Mouse (Mus musculus): ENCODE results near the gene Kcnj5. TPM values are rescaled to one million over a fixed set of nuclear protein-coding genes. Genes with fewer than 3 reads are reported as not detected.
A peak's percentile ranks its signal among the peaks of the same experiment; 100 is the strongest.

The Kcnj5 gene
- polyA plus RNA-seq (2012; rRNA removed), result 0.45 and 1.4 TPM in 2 replicates

DNA sequence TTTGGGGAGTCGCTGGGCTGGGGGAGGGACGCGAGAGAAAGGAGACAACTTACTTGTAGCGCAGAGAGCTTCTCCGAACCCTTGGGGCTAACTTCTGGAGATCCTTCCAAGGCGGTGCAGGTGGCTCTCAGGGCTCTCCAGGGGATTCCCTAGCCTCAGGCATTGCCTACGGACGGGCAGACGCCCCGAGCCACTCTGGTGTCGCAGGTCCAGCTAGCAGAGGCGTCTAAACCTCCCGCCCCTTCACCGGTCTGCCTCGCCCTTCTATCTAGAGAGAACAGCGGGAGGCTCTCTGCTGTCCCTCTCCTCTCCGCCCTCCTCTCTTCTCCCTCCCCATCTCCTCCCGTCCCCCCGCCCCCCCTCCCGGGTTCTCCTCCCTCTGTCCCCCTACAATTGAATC lies at the start of gene Kcnj5:
TSS of gene Kcnj5 (minus strand) at position 300 of the 400 bp plus-strand sequence.
- Histone ChIP-seq H3K27ac (ENCODE audit: control insufficient read depth, insufficient read depth, low read length) (no peak within 1 kb of the TSS), H3K27me3 (ENCODE audit: control insufficient read depth, insufficient read depth, low read length) (peaks cover 11% of the 10 kb centered on the region; the same call in 1 of the 2 replicates), H3K36me3 (ENCODE audit: control insufficient read depth, insufficient read depth, low read length) (no peaks in the 10 kb centered on the region), H3K4me3 (ENCODE audit: control insufficient read depth, insufficient read depth, low read length) (no peak within 1 kb of the TSS), H3K4me1 (replicated peaks; ENCODE audit: control insufficient read depth, insufficient read depth, low read length) (no peaks in the 10 kb centered on the region)
- WGBS, result 12% methylated on average over 19 of the region's 20 CpGs
- DNase-seq, result no peak
- TF ChIP-seq POLR2A (IDR thresholded peaks at IDR 0.05; ENCODE audit: control insufficient read depth, extremely low read depth, insufficient read depth, low read length, poor library complexity) (no peak), CTCF (IDR thresholded peaks at IDR 0.05; ENCODE audit: borderline replicate concordance, control insufficient read depth, extremely low read depth, insufficient read depth, low read length, poor library complexity) (no peak)

GRCm38 (mm10) chr9:32392716-32393115 lies 48.6 kb upstream of the Kcnj5 start:
- no peak for DNase-seq
- Histone ChIP-seq H3K27ac (ENCODE audit: control insufficient read depth, insufficient read depth, low read length) (no peak overlapping the region), H3K36me3 (ENCODE audit: control insufficient read depth, insufficient read depth, low read length) (no peaks in the 10 kb centered on the region), H3K4me1 (replicated peaks; ENCODE audit: control insufficient read depth, insufficient read depth, low read length) (no peaks in the 10 kb centered on the region), H3K4me3 (ENCODE audit: control insufficient read depth, insufficient read depth, low read length) (no peak overlapping the region), H3K27me3 (ENCODE audit: control insufficient read depth, insufficient read depth, low read length) (no peaks in the 10 kb centered on the region)
- WGBS, result 64% methylated on average over 6 of the region's 6 CpGs
- TF ChIP-seq CTCF (IDR thresholded peaks at IDR 0.05; ENCODE audit: borderline replicate concordance, control insufficient read depth, extremely low read depth, insufficient read depth, low read length, poor library complexity), result no peak
- no peak for TF ChIP-seq POLR2A (IDR thresholded peaks at IDR 0.05; ENCODE audit: control insufficient read depth, extremely low read depth, insufficient read depth, low read length, poor library complexity)

- Histone ChIP-seq H3K4me3 (ENCODE audit: control insufficient read depth, insufficient read depth, low read length) (no peak overlapping the region), H3K36me3 (ENCODE audit: control insufficient read depth, insufficient read depth, low read length) (no peaks in the 10 kb centered on the region), H3K27ac (ENCODE audit: control insufficient read depth, insufficient read depth, low read length) (no peak overlapping the region), H3K4me1 (replicated peaks; ENCODE audit: control insufficient read depth, insufficient read depth, low read length) (no peaks in the 10 kb centered on the region), H3K27me3 (ENCODE audit: control insufficient read depth, insufficient read depth, low read length) (no peaks in the 10 kb centered on the region)
- 70% methylated on average over 9 of the region's 9 CpGs for WGBS
- TF ChIP-seq CTCF (IDR thresholded peaks at IDR 0.05; ENCODE audit: borderline replicate concordance, control insufficient read depth, extremely low read depth, insufficient read depth, low read length, poor library complexity) (no peak), POLR2A (IDR thresholded peaks at IDR 0.05; ENCODE audit: control insufficient read depth, extremely low read depth, insufficient read depth, low read length, poor library complexity) (no peak)
- DNase-seq, result no peak
Measured at GRCm38 (mm10) chr9:32391701-32392100, 47.6 kb upstream of the Kcnj5 start.

DNA sequence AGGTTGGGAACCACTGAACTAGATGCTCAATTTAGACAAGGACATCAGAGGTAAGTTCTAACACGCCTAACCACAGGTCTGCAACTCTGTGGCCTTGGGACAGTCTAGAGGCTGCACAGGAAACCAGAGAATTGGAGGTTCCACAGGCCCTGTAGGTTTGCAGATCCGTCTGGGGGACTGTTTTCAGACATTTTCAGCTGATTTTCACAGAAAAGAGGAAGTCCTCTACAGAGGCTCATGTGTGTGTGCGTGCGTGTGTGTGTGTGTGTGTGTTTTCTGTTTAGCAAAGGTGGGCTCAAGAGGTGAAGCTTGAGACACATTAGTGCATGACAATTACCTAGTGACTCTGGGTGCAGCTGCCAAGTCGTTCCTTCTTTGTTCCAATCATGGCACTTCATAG lies 46.9 kb upstream of the Kcnj5 start:
- Histone ChIP-seq H3K4me1 (replicated peaks; ENCODE audit: control insufficient read depth, insufficient read depth, low read length) (no peaks in the 10 kb centered on the region), H3K27ac (ENCODE audit: control insufficient read depth, insufficient read depth, low read length) (no peak overlapping the region), H3K27me3 (ENCODE audit: control insufficient read depth, insufficient read depth, low read length) (no peaks in the 10 kb centered on the region), H3K4me3 (ENCODE audit: control insufficient read depth, insufficient read depth, low read length) (no peak overlapping the region), H3K36me3 (ENCODE audit: control insufficient read depth, insufficient read depth, low read length) (no peaks in the 10 kb centered on the region)
- TF ChIP-seq CTCF (IDR thresholded peaks at IDR 0.05; ENCODE audit: borderline replicate concordance, control insufficient read depth, extremely low read depth, insufficient read depth, low read length, poor library complexity) (no peak), POLR2A (IDR thresholded peaks at IDR 0.05; ENCODE audit: control insufficient read depth, extremely low read depth, insufficient read depth, low read length, poor library complexity) (no peak)
- WGBS, result 16% methylated on average over 5 of the region's 5 CpGs
- DNase-seq, result no peak

DNA sequence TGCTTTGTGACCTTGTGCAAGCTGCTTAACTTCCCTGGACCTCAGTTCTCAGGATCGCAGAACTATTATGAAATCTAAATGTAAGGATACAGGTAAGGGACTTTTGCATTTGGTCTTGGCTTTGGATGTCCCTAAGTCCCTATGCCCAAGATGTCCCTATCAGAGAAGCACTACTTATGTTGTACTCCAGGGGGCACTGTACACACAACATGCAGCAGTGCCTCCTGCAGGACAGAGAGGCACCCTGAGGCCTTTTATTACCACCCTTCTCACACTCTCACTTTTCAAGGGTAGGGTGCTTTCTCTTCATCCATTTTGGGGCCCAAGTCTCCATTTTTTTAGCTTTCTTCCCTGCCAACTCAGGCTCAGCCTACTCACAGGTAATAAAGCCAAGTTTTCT lies 44.0 kb upstream of the Kcnj5 start:
- Histone ChIP-seq H3K4me1 (replicated peaks; ENCODE audit: control insufficient read depth, insufficient read depth, low read length) (no peaks in the 10 kb centered on the region), H3K4me3 (ENCODE audit: control insufficient read depth, insufficient read depth, low read length) (no peak overlapping the region), H3K36me3 (ENCODE audit: control insufficient read depth, insufficient read depth, low read length) (no peaks in the 10 kb centered on the region), H3K27me3 (ENCODE audit: control insufficient read depth, insufficient read depth, low read length) (no peaks in the 10 kb centered on the region), H3K27ac (ENCODE audit: control insufficient read depth, insufficient read depth, low read length) (no peak overlapping the region)
- WGBS, result 98% methylated on average over 1 of the region's 1 CpGs
- TF ChIP-seq CTCF (IDR thresholded peaks at IDR 0.05; ENCODE audit: borderline replicate concordance, control insufficient read depth, extremely low read depth, insufficient read depth, low read length, poor library complexity) (no peak), POLR2A (IDR thresholded peaks at IDR 0.05; ENCODE audit: control insufficient read depth, extremely low read depth, insufficient read depth, low read length, poor library complexity) (no peak)
- peak; percentile 53 for DNase-seq

DNA sequence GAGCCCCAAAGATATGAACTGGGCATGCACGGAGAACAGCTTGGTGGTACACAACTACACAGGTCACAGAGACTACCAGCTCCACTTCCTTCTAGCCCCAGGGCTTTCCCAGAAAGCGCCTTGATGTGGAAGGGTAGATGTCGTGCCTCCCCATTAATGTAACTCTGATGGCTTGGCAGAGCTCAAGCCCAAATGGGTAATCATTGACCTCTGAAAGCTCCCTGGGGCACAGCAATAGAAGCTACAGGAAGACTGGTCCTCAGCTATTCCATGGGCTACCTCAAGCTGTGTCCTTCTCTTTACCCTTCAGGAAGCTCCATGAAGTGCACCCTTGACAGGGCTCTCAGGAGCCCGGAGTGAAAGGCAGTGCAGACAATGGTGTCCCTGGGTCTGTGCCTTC lies 40.8 kb upstream of the Kcnj5 start:
- Histone ChIP-seq H3K36me3 (ENCODE audit: control insufficient read depth, insufficient read depth, low read length) (no peaks in the 10 kb centered on the region), H3K27ac (ENCODE audit: control insufficient read depth, insufficient read depth, low read length) (no peak overlapping the region), H3K4me1 (replicated peaks; ENCODE audit: control insufficient read depth, insufficient read depth, low read length) (no peaks in the 10 kb centered on the region), H3K27me3 (ENCODE audit: control insufficient read depth, insufficient read depth, low read length) (no peaks in the 10 kb centered on the region), H3K4me3 (ENCODE audit: control insufficient read depth, insufficient read depth, low read length) (no peak overlapping the region)
- no peak for DNase-seq
- TF ChIP-seq CTCF (IDR thresholded peaks at IDR 0.05; ENCODE audit: borderline replicate concordance, control insufficient read depth, extremely low read depth, insufficient read depth, low read length, poor library complexity), result no peak
- no peak for TF ChIP-seq POLR2A (IDR thresholded peaks at IDR 0.05; ENCODE audit: control insufficient read depth, extremely low read depth, insufficient read depth, low read length, poor library complexity)
- WGBS, result 87% methylated on average over 4 of the region's 4 CpGs

Data from thymus, adult 2 months (tissue).